Mouse (Mus musculus) midbrain, embryonic 13.5 days (tissue): ENCODE results near the gene Slc12a6. TPM values are rescaled to one million over a fixed set of nuclear protein-coding genes. Genes with fewer than 3 reads are reported as not detected.

Experiments
- ATAC-seq: fragments of 200-750 bp; cut with Nextera tagmentation; 2 replicates; pipeline ENCODE4 v1.8.0; 2017; ENCODE audit warnings: mild to moderate bottlenecking, moderate TSS enrichment, moderate library complexity
- H3K27ac ChIP-seq: fragments of 300-500 bp; sonication (generic); 2 replicates; pipeline ENCODE4 v1.5.1; 2015; ENCODE audit warnings: inconsistent platforms, mild to moderate bottlenecking, moderate library complexity
- H3K27me3 ChIP-seq: fragments of 300-500 bp; sonication (generic); 2 replicates; pipeline ENCODE4 v1.6.1; 2015; ENCODE audit warnings: mild to moderate bottlenecking, inconsistent platforms
- H3K36me3 ChIP-seq: fragments of 300-500 bp; sonication (generic); 2 replicates; pipeline ENCODE4 v1.6.1; 2015; ENCODE audit warnings: mild to moderate bottlenecking, inconsistent platforms
- H3K4me1 ChIP-seq: fragments of 300-500 bp; sonication (generic); replicated peaks from 2 replicates; pipeline ENCODE4 v1.6.1; 2015; ENCODE audit warnings: inconsistent platforms
- H3K4me2 ChIP-seq: fragments of 300-500 bp; sonication (generic); replicated peaks from 2 replicates; pipeline ENCODE4 v1.6.1; 2015; ENCODE audit warnings: moderate library complexity, mild to moderate bottlenecking, inconsistent platforms
- H3K4me3 ChIP-seq: fragments of 300-500 bp; sonication (generic); replicated peaks from 2 replicates; pipeline ENCODE4 v1.5.1; 2015; ENCODE audit warnings: mild to moderate bottlenecking, inconsistent platforms
- H3K9ac ChIP-seq: fragments of 300-500 bp; sonication (generic); replicated peaks from 2 replicates; pipeline ENCODE4 v1.6.1; 2015; ENCODE audit warnings: mild to moderate bottlenecking, inconsistent platforms
- H3K9me3 ChIP-seq: fragments of 300-500 bp; sonication (generic); 2 replicates; pipeline ENCODE4 v1.6.1; 2016; ENCODE audit warnings: mild to moderate bottlenecking, inconsistent platforms
- WGBS: fragments of 180-500 bp; shearing (Covaris S2); methylation state at CpG from one replicate; pipeline ENCODE4 v1.1.7; 2015; 5-methylcytosine and 5-hydroxymethylcytosine counted together
- polyA plus RNA-seq: library from polyadenylated mRNA; unstranded; fragments of >200 nt; fragmentation: Nextera tagmentation; extraction: Ambion mirVana; gene quantifications from 2 replicates; pipeline ENCODE4 v1.2.1, GENCODE M21; 2015

The Slc12a6 gene
- polyA plus RNA-seq, 1 experiment from 2014 or later = 16.4 TPM

DNA sequence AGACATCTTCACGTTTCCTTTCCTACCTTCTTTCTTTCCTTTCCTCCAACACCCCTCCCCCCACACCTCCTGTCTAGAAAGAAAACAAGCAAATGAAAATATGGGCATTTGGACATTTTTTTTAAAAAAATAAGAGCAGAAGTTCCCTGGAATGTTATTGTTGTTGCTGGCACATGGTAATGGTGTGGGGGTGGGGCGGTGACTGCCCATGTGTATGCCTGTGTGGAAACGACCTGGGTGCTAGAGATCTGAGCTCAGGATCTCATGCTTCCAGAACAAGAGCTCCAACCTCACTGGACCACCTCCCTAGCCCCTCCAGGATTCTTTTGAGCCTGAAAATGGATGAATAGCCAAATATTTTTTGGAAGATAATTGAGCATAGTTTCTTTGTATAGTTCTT lies 75.5 kb downstream of the Slc12a6 start:
- no peak for ATAC-seq
- Histone ChIP-seq H3K4me3 (no peak overlapping the region), H3K9me3 (no peaks in the 10 kb centered on the region), H3K4me2 (no peak overlapping the region), H3K27me3 (no peaks in the 10 kb centered on the region), H3K9ac (no peak overlapping the region), H3K36me3 (peaks cover 44% of the 10 kb centered on the region), H3K27ac (no peak overlapping the region), H3K4me1 (no peaks in the 10 kb centered on the region)
- 79% methylated on average over 3 of the region's 3 CpGs for WGBS

DNA sequence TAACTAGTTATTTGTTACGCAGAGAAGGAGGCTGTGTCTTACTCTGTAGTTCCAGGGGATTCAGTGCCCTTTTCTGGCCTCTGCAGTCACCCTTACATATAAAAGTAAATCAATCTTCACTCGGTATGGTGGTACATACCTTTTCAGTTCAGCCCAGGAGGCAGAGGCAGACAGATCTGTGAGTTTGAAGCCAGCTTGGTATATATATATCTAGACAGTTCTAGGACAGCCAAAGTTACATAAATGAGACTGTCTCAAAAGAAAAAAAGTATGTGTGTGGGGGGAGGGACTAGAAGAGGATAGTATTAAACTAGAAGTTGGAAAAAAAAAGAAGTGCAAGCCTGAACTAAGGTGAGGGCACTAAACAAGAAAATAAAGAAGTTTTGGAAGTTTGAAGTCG lies 82.6 kb downstream of the Slc12a6 start:
- 91% methylated on average over 3 of the region's 3 CpGs for WGBS
- Histone ChIP-seq H3K9me3 (no peaks in the 10 kb centered on the region), H3K27me3 (no peaks in the 10 kb centered on the region), H3K4me2 (no peak overlapping the region), H3K4me1 (no peaks in the 10 kb centered on the region), H3K36me3 (peaks cover 64% of the 10 kb centered on the region), H3K9ac (no peak overlapping the region), H3K27ac (no peak overlapping the region), H3K4me3 (no peak overlapping the region)
- no peak for ATAC-seq

DNA sequence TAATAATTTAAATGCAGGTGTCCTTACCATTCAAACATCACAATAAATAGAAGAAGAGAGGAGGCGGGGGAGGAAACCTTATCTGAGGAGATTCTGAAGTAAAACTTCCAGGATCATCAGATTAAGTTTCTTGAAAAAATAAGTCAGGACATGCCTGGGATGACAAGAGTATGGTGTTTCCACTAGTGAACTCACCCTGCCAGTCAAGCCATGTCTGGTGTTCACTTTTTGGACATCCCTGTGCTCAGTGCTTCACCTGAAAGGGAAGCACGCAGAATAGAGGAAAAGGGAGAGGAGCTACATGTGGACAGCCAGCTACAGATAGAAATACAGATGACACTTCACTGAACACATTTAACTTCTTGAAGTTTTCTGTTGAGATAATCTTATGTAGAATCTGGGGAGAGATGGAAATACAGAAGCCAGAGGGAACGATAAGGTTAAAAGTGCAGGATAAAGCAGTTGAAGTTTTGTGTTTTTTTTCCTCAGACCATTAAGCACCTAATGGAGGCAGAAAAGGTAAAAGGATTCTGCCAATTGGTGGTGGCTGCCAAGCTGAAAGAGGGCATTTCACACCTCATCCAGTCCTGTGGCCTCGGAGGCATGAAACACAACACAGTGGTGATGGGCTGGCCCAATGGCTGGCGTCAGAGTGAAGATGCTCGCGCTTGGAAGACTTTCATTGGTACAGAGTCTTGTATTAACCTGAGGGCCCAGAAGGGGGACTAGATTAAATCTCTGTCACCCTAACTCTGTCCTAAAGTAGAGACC lies 88.2 kb downstream of the Slc12a6 start:
- ATAC-seq = no peak
- no peak overlapping the region for H3K4me3 ChIP-seq
- H3K4me2 ChIP-seq = no peak overlapping the region
- peaks cover 78% of the 10 kb centered on the region for H3K36me3 ChIP-seq
- H3K27ac ChIP-seq = no peak overlapping the region
- no peaks in the 10 kb centered on the region for H3K27me3 ChIP-seq
- H3K4me1 ChIP-seq = no peaks in the 10 kb centered on the region
- no peak overlapping the region for H3K9ac ChIP-seq
- H3K9me3 ChIP-seq = no peaks in the 10 kb centered on the region
- 91% methylated on average over 7 of the region's 7 CpGs for WGBS

DNA sequence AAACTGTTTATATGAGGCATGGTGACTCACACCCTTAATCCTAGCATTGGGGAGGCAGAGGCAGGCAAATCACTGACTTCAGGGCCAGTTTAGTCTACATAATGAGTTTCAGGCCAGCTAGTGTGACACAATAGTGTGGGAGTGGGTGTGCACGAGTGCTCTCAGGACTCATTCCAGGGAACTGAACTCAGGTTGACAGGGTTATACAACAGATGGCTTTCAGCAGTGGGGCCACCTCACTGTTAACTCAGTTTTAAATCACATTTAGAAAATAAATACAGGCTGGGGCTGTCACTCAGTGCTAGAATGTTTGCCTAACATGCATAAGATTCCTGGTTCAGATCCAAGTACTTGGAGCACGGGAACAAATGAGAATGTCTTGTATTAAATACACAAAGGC lies 94.0 kb downstream of the Slc12a6 start:
- H3K4me2 ChIP-seq = no peak overlapping the region

DNA sequence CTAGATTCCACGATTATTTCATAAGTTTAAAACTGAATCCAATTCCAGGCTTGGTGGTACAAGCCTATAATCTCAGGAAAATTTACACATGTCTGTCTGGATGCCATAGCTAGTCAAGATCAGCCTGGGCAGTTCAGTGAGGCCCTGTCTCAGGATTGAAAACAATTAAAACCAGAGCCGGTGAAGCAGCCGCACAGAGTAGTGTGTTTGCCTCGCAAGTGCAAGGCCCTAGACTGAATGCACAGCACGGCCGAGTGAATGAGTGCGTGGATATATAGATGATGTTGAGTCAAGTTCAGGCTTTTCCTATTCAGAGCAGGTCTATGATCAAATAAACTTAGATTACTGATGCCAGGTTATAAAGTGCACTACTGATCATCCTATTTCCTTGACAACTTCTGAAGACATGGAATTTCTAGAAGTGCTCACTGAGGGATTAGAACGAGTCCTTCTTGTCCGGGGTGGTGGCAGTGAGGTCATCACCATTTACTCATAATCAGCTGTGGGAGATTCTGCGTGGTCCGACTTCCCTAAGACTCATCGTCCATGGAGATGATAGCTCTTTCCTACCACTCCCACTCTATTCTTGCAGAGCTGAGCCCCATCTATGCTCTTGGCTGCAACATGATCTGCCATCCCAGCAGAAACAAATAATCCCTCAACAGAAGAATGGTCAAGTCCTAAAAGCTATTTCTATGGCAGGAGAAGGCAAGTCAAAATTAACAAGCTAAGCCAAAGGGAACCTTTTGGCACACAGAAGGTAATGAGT lies 94.6 kb downstream of the Slc12a6 start:
- Histone ChIP-seq H3K9me3 (no peaks in the 10 kb centered on the region), H3K27ac (no peak overlapping the region), H3K4me2 (no peak overlapping the region), H3K36me3 (peaks cover 86% of the 10 kb centered on the region), H3K9ac (no peak overlapping the region), H3K27me3 (no peaks in the 10 kb centered on the region), H3K4me3 (no peak overlapping the region), H3K4me1 (no peaks in the 10 kb centered on the region)
- WGBS = 92% methylated on average over 12 of the region's 12 CpGs
- no peak for ATAC-seq

More for the DNA sequence above, 94.0 kb downstream of the Slc12a6 start:
- Histone ChIP-seq H3K4me3 (no peak overlapping the region), H3K9ac (no peak overlapping the region), H3K36me3 (peaks cover 85% of the 10 kb centered on the region), H3K9me3 (no peaks in the 10 kb centered on the region), H3K27ac (no peak overlapping the region), H3K27me3 (no peaks in the 10 kb centered on the region), H3K4me1 (no peaks in the 10 kb centered on the region)
- 83% methylated on average over 2 of the region's 2 CpGs for WGBS
- no peak for ATAC-seq

DNA sequence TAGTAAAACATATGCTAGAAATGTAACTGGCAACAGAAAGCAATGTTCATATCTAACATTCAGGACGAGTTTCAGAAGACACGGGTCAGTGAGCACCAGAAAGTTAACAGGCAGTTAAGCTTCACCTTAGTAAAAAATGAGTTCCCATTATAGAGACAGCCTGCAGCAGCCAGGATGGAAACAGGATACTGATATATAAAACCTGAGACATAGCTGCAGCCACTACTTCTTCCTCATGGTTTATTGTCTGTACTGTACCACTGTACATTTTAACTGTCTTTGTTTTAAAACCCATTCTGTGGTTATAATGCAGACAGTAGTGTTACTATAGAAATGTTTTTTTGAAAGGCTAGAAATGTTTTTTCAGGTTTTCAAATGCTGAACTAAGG lies 95.2 kb downstream of the Slc12a6 start:
- Histone ChIP-seq H3K27me3 (no peaks in the 10 kb centered on the region), H3K4me3 (no peak overlapping the region), H3K27ac (no peak overlapping the region), H3K4me1 (no peaks in the 10 kb centered on the region), H3K9ac (no peak overlapping the region), H3K36me3 (peaks cover 84% of the 10 kb centered on the region), H3K4me2 (no peak overlapping the region), H3K9me3 (no peaks in the 10 kb centered on the region)
- WGBS = 91% methylated on average over 2 of the region's 2 CpGs
- no peak for ATAC-seq

DNA sequence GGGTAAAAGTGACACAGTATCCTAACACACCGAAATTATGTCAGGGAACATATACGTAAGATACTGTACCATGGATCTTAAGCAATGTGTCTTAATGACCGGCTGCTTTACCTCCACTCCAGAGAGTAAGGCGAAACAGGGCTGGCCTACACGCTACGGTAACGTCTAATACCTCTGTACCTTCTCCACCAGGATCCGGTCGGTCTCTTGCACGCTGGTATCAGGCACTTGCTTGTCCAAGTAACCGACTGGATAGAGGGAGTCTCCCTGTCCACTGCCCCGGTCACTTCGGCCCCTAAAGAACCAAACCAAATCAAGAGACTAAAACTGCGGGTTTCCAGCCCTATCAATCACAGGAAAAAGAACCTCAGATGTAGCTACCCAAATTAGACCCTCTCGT lies 101.6 kb downstream of the Slc12a6 start:
- Histone ChIP-seq H3K4me1 (peaks cover 17% of the 10 kb centered on the region), H3K9ac (peak overlapping the region; percentile 79), H3K36me3 (peaks cover 26% of the 10 kb centered on the region), H3K27ac (no peak overlapping the region; the same call in 1 of the 2 replicates), H3K27me3 (no peaks in the 10 kb centered on the region), H3K4me3 (peak overlapping the region; percentile 86), H3K9me3 (no peaks in the 10 kb centered on the region), H3K4me2 (peak overlapping the region; percentile 70)
- peak; percentile 47 for ATAC-seq
- 20% methylated on average over 15 of the region's 15 CpGs for WGBS

DNA sequence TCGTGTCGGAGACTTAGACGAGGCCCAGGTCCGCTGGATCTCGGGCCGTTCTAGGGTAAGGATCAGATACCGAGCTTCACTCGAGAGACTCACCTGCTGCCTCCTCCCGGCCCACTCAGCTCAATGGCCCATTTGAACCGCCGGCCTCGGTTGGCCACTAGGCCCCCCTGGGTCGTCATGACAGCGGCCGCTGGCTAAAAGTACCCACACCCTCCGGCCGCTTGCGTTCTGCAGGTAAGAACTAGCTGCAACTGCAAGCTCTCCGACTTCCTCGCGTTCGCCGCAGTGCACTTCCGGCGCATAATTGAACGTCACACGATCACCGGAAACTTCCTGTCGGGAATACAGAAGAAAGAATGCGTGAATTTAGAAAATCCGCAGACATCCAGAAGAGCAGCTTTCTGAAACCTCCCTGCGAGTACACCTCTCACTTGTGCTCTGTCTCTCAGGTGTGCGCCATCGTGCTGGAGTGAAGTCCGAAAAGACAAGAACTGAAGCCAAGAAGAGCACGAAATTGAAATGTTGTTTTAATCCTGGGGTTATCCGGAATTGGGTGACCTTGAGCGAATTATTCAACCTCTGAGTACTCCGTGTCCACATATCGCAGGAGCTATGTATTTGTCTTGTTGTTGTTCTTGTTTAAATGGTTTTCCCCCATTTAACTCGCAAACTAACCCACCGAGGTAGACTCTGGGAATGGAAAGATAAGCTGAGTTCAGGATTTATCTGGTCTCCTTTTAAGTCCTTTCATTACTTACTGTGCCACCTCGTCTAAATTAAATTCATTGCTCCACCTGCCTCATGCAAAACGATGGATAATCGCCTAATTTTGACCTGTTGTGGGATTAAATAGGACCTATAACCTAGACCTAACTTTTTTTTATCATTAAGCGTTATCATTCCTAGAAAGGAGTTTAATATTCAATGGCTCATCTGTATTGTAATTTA lies 102.4 kb downstream of the Slc12a6 start, which contains the start of gene Emc4:
Gene Emc4 (minus strand): TSS at position 302 of the 948 bp plus-strand sequence.
- Histone ChIP-seq H3K4me2 (peak within 1 kb of the TSS; percentile 70), H3K9me3 (no peaks in the 10 kb centered on the region), H3K27me3 (no peaks in the 10 kb centered on the region), H3K9ac (peak within 1 kb of the TSS; percentile 79), H3K36me3 (peaks cover 20% of the 10 kb centered on the region), H3K27ac (peak within 1 kb of the TSS; percentile 89), H3K4me3 (peak within 1 kb of the TSS; percentile 86), H3K4me1 (peaks cover 17% of the 10 kb centered on the region)
- WGBS = 2% methylated on average over 46 of the region's 46 CpGs
- ATAC-seq = peak; percentile 94

DNA sequence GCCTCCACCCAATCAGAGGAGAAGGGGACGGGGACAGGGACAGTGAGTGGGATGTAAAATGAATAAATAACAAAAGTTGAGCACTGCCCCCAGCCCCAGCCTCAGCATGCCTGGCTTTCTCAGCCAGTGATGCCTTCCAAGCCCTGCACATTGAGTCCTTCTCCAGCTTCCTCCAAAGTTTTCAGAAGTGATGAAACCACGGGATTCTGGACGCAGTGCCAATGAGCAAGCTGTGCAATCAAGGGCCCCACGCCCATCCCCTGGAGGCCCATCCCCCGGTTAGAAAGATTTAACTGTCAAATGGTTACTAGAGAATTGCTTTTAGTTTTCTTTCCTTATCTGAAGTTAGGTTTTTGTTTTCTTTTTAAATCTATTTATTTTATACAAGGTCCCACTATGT lies 104.3 kb downstream of the Slc12a6 start:
- WGBS = 77% methylated on average over 5 of the region's 5 CpGs
- H3K4me2 ChIP-seq = no peak overlapping the region

DNA sequence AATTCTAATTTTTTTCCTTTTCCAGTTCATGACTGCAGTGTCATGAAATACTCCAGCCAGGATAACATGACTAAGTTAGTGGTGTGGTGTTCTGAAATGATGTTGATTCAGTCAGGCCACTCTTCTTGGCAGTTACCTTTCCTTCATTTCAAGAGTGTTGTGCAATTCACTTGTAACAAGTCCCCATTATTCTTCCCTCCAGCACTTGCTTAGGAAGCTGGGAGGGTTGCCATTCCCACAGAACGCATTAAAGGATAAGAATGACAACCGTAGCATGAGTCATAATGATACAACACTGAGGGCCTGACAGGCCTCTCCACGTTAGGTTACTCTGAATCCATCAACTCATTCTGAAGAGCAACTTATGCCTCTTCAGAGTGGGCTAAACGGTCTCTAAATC lies 107.5 kb downstream of the Slc12a6 start:
- no peak overlapping the region for H3K9ac ChIP-seq
- no peak overlapping the region for H3K4me2 ChIP-seq
- H3K27ac ChIP-seq = no peak overlapping the region
- no peaks in the 10 kb centered on the region for H3K36me3 ChIP-seq
- ATAC-seq = no peak
- 53% methylated on average over 4 of the region's 4 CpGs for WGBS
- 0 out of 2 replicates have a peak, but pooled peaks cover 3% of the 10 kb centered on the region for H3K27me3 ChIP-seq
- H3K4me1 ChIP-seq = 0 out of 2 replicates have a peak, but pooled peaks cover 4% of the 10 kb centered on the region
- H3K9me3 ChIP-seq = no peaks in the 10 kb centered on the region
- no peak overlapping the region for H3K4me3 ChIP-seq

More for the DNA sequence above, 104.3 kb downstream of the Slc12a6 start:
- no peak overlapping the region for H3K4me3 ChIP-seq
- H3K4me1 ChIP-seq = peaks cover 17% of the 10 kb centered on the region
- 0 out of 2 replicates have a peak, but pooled peaks cover 2% of the 10 kb centered on the region for H3K36me3 ChIP-seq
- ATAC-seq = no peak
- no peak overlapping the region for H3K27ac ChIP-seq
- no peaks in the 10 kb centered on the region for H3K9me3 ChIP-seq
- H3K9ac ChIP-seq = no peak overlapping the region
- no peaks in the 10 kb centered on the region for H3K27me3 ChIP-seq

DNA sequence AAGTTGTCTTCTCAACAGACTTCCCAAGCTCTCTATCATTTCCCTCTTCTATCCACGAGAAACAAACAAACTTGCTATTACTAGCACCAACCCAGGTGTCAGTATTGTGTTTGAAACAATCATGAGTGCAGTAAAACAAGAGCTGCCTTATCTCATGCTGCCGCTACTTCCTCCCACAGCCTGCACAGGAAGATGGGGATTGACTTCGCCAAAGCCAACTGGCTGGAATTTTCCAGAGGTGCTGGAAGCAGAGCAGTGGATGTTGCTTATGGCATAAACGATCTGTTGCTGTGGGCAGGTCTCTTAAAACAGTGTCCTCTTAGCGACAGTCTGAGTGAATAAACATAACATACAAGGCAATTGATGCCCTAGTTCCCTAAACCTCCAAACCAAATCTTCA lies 109.0 kb downstream of the Slc12a6 start:
- ATAC-seq = no peak
- H3K9me3 ChIP-seq = no peaks in the 10 kb centered on the region
- H3K4me1 ChIP-seq = no peaks in the 10 kb centered on the region
- H3K9ac ChIP-seq = no peak overlapping the region; the same call in 1 of the 2 replicates
- H3K27me3 ChIP-seq = 0 out of 2 replicates have a peak, but pooled peaks cover 3% of the 10 kb centered on the region
- H3K27ac ChIP-seq = no peak overlapping the region
- no peaks in the 10 kb centered on the region for H3K36me3 ChIP-seq
- WGBS = 78% methylated on average over 5 of the region's 5 CpGs
- no peak overlapping the region for H3K4me3 ChIP-seq
- H3K4me2 ChIP-seq = no peak overlapping the region
